Mouse (Mus musculus) adrenal gland, postnatal 14 days (tissue): ENCODE measurements around the gene Zfp658. TPM values are rescaled to one million over a fixed set of nuclear protein-coding genes. Genes with fewer than 3 reads are reported as not detected.

Experiments used
- DNase-seq: peaks from one replicate; pipeline ENCODE4 v3.0.0; 2021; ENCODE audit warnings: mixed read lengths
- long read RNA-seq, 2 experiments: library from polyadenylated mRNA; stranded (forward); transcript quantifications; one replicate each; pipeline ENCODE4 v2.0.0; 2021
- total RNA-seq: library from RNA; stranded (reverse); gene quantifications from 2 replicates; pipeline ENCODE4 v1.2.3, GENCODE M21; 2021

The Zfp658 gene
- total RNA-seq: 2.2 and 3.2 TPM in 2 replicates
- long read RNA-seq, experiment 1, partial matches to known transcripts: 1 of 3 reads
- long read RNA-seq, experiment 1, other reads (novel, unspliced or antisense): 1 of 3 reads
- long read RNA-seq, experiment 2: 0 reads

DNA sequence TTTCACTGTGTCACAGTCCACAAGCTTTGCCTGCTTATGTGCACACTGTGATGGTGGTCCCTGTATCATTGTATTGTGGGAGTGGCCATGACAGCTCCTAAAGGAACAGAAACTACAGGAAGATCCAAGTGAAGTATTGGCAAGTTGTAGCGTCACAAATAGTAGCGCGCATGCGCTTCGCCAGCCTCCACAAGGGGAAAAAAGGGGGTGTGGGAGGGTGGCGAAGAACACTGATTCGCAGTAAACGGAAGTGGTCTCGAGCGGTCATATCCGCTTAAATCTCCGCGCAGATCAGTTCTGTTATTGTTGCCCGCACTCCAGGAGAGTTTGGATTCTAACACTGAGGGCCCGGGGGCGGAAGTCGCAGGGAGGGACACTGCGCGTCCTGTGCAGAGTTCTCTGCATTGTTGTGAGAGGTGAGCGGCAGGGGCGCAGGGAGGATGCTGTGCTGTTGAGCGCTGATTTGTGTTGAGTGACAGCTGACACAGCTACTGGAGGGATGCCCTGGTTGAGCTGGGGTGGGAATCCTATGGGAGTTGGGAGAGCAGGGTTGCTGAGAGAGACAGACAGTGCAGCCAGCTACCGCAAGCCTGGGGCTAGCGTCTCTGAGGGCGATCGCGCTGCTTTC lies at the start of gene Zfp658:
Gene Zfp658, plus strand, starts transcription at position 251 of the 628 bp plus-strand sequence.
- peak; percentile 92 for DNase-seq

DNA sequence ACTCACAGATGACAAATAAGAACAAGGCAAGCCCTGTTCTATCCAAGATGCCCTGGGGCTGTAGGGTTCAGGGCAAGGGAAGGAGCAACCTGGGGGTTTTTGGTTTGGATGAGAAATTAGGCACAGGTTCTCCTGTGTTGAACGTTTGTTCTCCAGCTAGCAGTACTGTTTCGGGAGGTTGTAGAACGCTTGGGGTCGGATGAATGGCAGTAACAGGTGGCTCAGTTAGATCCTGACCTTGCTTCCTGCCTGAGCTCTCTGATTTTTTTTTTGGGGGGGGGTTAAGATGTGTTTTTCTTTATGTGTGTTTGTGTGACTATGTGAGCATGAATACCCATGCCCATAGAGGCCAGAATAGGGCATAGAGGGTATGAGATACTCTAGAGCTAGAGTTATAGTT lies 49.5 kb upstream of the Zfp658 start:
- no peak for DNase-seq

DNA sequence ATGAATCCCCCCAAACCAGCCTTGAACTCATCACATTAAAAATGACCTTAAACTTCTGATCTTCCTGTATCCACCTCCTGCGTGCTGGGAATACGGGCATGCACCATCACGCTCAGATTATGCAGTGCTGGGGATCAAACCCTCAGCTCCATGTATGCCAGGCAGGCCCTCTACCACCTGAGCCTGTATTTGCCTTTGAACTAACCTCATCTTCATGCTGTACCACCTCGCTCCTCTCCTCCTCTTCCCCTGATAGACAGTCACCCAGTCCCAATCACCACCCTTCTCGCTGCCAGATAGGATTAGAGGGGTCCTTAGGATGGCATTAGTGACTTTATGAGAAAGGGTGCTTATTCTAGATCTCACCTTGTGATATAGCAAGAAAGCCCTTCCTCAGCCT lies 47.0 kb upstream of the Zfp658 start:
- DNase-seq: no peak

DNA sequence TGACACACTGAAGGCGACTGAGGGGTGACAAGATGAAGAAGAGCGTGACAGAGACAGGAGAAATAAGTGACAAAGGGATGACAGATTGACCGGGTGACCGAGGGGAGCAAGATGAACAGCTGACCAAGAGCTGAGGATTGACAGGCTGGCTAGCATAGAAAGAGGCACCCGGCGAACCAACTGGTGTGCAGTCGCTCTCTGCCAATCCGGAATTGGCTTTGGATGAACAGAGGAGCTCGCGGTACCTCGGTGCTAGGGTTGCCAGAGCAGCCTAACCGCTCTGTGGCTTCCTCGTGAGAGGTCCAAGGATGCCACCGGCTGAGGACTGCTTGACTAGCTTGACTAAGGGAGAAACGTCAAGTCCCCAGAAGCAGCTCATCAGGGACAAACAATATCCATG lies 43.7 kb upstream of the Zfp658 start:
- DNase-seq: no peak

DNA sequence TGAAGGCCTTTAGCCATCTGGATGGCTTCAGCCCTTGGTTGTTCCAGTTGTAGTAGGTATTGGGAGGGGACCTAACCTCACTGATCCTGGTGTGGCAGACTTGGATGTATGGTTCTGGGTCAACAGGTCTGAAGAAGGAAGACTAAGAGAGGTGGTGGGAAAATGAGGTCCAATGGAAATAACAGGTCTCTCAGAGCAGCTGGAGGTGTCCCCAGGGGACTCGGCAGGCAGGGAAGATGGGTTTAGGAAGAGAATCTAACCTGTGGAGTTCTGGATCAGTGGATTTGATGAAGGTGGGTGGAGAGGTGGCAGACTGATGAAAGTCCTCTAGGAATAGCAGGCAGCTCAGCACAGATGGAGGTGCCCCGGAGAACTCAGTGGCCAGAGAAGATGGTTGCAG lies 39.3 kb upstream of the Zfp658 start:
- DNase-seq: no peak

DNA sequence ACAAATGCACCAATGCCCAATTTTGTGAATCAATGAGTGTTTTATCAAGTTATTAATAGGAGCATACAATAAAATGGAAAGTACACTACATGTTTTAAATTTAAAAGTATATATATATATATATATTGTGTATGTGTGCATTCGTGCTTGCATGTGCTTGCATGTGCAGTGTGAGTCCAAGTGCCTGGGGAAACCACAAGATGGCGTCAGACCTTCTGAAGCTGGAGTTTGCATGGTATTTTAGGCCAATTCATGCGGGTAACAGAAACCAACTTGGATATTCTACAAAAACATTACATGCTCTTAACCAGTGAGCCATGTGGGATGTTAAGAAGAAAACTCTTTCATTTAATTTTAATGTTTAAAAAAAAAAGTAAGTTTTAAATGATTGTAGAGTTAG lies 36.7 kb upstream of the Zfp658 start:
- DNase-seq: peak; percentile 9

DNA sequence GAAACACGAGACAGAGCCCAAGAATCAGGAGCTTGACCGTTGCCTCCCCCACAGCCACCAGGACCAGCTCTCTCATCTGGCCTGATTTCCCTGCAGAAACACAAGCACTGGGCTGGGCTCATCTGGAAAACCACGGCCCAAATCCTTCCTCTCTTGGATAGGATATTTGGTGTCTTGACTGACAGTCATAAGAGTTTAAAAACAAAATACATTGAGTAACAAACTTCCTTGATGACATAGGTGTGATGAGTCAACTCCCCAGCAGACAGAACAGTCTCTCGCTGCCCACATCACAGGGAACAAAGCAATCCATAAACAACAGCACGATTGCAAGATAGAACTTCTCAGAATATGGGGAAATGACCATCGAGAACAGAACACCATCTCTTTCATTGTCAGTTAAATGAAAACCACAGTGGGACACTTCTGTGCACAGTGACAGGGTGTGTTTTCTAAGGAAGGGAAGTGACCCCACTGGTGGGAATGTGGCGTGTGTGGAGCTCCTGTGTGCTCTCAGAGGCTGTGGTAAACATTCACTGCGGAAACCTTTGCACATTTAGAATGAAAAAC lies 31.8 kb upstream of the Zfp658 start:
- DNase-seq: no peak

DNA sequence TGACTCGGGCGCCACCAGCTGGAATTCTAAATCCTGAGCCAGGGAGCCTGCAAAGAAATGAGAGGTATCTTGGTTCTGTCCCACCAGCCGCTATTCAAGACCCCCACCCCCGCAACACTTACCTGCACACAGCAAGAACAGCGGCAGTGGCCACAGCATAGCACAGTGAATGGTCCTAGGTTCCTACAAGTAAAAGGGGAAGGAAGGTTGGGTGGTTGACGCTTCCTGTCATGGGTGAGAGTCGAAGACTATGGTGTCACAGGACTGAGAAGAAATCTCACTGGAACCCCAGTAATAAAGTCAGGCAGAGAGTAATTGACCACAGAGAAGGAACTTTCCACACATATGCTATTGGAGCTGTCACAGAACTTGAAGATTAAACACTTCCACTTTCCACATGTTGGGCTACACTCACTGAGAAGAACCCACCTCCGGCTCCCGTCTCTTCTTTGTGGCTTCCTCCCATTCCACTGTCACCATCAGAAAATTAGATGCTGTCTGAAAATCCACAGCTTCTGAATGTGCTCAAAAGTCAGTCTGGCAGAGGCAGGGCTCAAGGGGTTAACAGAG lies 29.0 kb upstream of the Zfp658 start:
- no peak for DNase-seq

DNA sequence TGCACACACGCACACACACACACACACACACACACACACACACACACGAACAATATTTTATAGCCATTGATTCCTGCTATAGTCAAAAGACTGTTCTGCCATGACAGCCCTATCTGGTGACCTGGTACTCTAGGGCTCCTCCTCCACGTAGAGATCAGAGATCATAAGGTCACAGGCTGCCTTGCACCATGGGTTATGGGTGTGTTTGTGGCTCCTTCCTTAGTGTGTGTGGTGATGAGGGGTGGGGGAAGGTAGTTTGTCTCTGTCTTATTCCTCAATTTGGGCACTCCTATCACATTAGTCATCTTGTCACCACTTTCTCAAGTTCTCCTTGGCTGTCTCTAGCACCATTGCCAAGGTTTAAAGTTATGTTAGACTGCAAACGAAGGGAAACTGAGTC lies 23.5 kb upstream of the Zfp658 start:
- no peak for DNase-seq

DNA sequence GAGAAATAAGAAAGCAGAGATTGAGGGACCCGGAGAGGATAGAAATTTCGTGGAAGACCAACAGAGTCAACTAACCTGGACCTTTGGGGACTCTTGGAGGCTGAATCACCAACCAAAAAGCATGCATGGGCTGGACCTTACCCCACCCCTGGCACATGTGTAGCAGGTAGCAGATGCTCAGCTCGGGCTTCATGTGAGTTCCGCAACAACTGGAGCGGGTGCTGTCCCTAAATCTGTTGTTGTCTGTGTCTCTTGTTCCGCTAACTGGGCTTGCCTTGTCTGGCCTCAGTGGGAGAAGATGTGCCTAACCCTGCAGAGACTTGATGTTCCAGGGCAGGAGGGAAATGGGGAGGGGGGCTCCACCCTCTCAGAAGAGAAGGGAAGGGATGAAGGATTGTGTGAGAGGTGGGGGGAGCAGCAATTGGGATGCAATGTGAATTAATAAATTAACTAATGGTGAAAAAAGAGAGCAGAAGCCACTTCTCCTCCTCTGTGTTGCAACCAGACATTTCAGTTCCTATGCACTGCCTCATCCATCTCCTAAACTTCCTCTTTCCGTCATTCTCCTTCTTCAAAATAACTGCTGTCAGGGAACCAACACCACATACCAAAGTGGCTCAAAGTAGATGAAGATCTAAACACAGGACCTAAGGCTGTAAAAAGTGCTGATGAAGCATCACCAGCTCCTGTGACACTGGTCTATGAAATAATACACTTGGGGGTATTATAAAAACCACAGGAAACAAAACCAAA lies 17.7 kb upstream of the Zfp658 start, which contains the start of gene Cd33:
Gene Cd33, minus strand, starts transcription at position 204 of the 753 bp plus-strand sequence.
- DNase-seq: no peak

DNA sequence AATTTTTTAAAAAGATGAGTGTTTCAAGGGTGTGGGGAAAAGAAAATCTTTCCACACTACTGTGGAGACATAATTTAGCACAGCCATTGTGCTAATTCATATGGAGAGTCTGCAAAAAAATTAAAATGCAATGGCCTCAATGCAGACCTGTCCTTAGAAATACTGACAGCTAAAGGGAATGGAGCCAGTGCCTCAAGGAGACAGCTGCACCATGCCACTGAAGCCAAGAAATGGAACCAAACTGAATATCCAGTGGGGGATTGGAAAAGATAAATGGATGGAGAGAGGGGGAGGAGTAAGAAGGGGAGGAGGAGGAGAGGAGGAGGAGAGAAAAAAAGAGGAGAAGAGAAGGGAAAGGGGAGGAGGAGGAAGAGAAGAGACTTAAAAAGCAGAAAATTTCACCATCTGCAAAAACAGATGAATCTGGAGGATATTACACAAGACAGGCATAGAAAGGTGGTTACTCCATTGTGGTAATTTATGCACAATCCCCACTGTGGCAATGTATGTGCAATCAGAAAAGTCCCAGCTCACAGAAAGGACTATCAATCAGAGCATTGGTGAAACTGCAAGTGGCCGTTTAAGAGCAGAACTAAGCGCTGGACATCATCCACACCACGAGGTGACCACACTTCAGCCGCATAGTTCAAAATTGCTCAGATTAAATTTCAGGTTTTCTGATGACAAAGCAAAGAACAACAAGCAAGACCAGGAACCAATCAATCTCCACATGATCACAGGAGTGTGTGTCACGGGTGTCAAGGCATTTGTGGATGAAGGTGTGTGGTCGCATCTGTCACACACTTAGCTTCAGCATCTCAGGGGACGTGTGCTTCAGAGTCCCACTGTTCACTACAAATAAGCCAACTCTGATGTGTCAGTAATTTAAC lies 16.2 kb upstream of the Zfp658 start:
- DNase-seq: no peak

DNA sequence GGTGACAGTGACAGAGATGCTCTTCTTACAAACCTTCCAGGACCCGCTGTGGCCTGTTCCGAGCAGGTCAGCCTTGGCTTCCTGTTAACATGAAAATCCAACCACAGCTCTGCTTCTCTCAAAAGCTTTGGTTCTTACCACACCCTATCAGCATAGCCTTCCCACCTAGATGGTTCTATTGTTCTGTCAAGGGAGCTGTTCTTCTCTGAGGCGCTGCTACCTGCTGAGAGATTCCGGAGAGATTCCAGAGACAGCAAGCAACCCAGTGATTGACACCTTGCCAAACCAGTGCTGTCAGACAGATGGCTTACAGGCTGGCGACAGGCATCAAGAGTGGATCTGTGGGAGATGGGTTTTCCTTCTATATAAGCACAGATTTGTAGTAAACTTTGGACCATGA lies 14.4 kb upstream of the Zfp658 start:
- DNase-seq: no peak

DNA sequence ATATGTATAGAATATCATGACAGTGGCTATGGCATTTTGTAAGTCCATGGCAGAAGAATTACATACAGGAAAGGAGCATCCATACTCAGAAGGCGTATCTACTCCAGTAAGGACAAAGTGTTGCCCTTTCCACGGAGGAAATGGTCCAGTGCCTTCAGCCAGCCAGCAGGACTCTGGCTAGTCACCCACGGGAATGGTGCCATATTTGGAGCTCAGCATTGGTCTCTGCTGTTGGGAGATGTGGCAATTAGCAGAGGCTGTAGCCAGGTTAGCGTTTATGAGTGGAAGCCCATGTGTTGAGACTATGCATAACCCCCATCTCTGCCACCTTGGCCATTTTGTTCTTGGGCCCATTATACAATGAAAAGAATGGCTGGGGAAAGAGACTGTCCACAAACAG lies 13.8 kb upstream of the Zfp658 start:
- no peak for DNase-seq

DNA sequence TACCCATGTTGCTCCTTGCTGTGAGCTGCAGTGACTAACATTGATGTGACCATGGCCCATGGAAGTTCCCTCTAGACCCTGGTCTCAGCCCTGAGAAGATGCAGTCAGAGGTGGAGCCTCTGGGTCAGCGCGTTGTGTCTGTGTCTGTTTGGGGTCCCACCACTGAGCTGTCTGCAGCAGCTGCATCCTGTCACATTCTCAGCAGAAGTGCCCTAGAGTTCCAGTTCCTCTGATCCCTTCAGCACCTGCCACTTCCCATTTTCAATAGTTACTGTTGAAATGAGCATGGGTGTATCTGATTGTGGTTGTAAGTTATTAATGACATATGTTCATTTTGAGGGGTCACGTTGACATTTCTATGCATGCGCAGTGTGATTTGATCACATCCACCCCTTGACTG lies 8.9 kb upstream of the Zfp658 start:
- no peak for DNase-seq

DNA sequence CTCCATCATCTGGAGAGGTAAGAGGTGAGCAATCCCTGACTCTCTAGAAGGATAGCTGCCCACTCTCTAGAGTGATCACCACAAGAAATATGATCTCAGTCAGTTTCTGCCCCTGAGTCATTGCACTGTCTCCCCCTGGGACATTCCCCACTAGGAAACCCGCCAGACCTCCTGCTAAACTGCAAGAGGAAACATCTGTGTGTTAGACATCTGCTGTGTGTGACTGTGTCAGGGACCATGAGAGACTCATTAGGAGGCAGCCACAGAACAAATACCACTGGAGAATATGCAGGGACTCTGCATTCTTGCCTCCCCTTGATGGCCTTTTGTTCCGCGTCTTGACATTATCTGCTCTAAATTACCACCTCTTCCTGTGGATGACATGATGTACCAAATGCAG lies 7.5 kb upstream of the Zfp658 start:
- DNase-seq: peak; percentile 13

DNA sequence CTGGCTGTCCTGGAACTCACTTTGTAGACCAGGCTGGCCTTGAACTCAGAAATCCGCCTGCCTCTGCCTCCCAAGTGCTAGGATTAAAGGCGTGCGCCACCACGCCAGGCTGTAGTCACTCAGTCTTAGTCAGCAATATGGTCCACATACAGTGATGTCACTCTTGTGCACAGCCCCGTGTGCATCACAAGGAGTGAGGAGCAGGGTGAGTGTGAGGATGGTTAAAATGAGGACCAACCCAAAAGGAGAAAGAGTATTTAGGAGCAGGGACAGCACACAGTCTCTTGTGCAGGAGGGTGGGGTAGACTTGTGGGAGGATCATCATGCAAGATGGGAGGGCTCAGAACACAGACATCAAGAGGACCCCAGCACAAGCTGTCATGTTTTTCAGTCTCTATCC lies 6.7 kb upstream of the Zfp658 start:
- no peak for DNase-seq

DNA sequence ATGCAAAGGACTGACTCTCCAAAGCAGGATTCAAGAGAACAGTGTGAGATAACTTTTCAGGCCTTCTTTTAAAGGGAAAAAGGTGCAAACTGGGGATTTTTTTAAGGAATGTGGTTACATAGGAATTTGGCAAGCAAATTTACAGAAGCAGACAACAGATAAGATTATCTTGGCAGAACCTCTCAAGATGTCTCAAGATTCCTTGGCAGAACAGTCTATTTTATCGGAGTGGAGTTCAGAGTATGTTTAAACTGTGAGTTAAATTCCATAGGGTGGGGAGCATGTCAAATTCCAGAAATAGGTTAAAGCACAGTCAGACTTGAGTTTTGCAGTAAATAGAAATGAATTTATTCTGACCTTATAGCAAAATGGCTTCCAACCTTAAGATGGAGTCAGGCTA lies 5.2 kb upstream of the Zfp658 start:
- DNase-seq: no peak

DNA sequence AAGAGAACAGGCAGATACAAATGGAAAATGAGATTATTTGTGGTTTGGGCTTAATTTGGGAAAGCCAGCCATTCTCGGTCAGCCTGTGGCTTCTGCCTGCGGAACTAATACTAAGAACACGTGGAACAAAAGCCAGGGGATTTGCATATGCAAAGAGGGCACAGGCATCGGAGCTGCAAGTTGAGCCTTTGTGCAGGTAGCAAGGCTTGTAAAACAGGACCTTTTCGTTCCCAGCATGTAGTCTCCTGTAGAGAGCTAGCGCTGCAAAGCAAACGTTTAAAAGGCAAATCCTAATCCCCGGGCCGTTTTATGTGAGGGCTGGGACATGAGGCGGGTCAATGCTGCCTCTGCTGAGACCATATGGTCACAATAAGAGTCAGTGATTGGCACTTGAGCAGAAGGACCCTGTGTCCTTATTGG lies 605 bp downstream of the Zfp658 start:
- DNase-seq: no peak

DNA sequence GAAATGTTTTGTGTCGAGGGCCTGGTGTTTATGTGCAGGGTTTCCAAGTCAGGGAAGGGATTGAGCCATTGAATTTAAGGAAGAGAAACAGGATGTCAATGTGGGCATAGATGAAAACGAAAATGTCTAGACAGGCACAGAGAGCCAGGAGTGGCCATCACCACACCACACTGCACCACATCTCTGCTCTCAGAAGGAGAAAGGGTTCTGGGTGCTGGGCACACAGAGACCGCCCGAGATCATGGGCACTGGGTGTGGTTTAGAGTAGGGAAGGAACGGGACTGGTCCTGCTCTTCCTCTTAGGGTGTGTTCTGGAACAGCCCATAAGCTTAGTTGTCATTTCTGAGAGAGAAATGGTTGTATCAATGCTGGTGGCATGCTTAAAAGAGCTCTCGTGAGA lies 1.2 kb downstream of the Zfp658 start:
- DNase-seq: no peak

DNA sequence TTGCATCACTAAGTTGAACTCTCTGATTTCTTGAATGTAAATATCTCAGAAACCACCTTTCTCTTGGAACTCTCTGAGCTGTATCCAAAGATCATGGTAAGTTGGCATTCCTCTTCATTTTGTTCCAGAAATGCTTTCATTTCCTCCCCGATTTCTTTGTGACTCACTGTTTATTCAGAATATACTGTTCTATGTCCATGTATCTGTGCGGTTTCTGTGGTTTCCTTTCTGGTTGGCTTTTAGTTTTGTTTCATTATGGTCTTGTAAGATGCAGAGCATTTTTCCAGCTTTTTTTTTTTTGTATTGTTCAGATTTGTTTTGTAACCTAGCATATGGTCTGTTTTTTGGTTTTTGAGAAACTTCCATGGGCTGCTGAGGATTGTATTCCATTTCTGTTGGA lies 9.2 kb downstream of the Zfp658 start:
- no peak for DNase-seq

DNA sequence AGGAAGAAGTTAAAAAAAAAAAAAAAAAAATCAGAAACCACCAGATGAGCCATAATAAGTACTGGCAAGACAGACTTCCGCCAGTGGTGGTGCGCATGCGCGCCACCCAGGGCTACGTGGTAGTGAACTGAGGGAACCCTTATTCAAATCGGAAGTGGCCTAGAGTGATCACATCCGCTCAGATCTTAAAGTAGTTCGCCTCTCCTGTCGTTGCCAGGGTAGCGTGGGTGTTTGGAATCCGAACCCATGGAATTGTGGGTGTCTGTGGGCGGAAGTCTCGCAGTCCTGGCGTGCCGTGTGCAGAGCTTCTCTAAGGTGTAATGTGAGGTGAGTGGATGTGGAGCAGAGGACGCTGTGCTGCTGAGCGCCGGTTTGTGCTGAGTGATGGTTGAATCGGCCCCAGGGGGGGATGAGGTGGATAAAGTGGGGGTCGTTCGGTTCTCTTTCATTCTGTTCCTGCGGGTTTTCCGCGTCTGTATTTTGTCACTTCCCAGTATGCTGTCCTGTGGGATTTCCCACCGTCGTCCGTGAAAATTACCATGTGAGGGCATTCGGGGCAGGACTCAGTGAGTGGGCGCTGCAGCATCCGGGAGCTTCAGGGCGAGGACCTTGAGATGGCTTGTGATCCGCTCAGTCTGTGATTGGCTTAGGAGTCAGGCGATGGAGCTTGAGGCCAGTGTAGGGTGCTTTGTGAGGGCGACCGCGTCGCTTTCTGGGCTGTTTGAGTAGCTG lies 17.6 kb downstream of the Zfp658 start, which contains the start of gene Zfp719:
Gene Zfp719, plus strand, starts transcription at position 171 of the 732 bp plus-strand sequence.
- peak; percentile 94 for DNase-seq
